Mouse (Mus musculus) hindbrain, embryonic 16.5 days (tissue): ENCODE results near the gene Upp2. TPM values are rescaled to one million over a fixed set of nuclear protein-coding genes. Genes with fewer than 3 reads are reported as not detected.

Experiments
- ATAC-seq: fragments of 200-750 bp; cut with Nextera tagmentation; 2 replicates; pipeline ENCODE4 v1.8.0; 2017; ENCODE audit warnings: moderate TSS enrichment, moderate library complexity
- H3K27ac ChIP-seq: fragments of 300-500 bp; sonication (generic); 2 replicates; pipeline ENCODE4 v1.5.1; 2014; ENCODE audit warnings: low read depth, mild to moderate bottlenecking, control low read depth, low read length, moderate library complexity
- H3K27me3 ChIP-seq: fragments of 300-500 bp; sonication (generic); replicated peaks from 2 replicates; pipeline ENCODE4 v1.6.1; 2014; ENCODE audit warnings: low read length; ENCODE audit not compliant: control insufficient read depth, insufficient read depth
- H3K36me3 ChIP-seq: fragments of 300-500 bp; sonication (generic); 2 replicates; pipeline ENCODE4 v1.6.1; 2014; ENCODE audit warnings: mild to moderate bottlenecking, low read length, moderate library complexity, mixed read lengths; ENCODE audit not compliant: control insufficient read depth, insufficient read depth
- H3K4me1 ChIP-seq: fragments of 300-500 bp; sonication (generic); 2 replicates; pipeline ENCODE4 v1.6.1; 2014; ENCODE audit warnings: low read depth, low read length; ENCODE audit not compliant: control insufficient read depth, insufficient read depth
- H3K4me2 ChIP-seq: fragments of 300-500 bp; sonication (generic); 2 replicates; pipeline ENCODE4 v1.6.1; 2014; ENCODE audit warnings: mild to moderate bottlenecking, low read length, control low read depth, moderate library complexity
- H3K4me3 ChIP-seq: fragments of 300-500 bp; sonication (generic); 2 replicates; pipeline ENCODE4 v1.5.1; 2014; ENCODE audit warnings: mild to moderate bottlenecking, low read length, control low read depth, moderate library complexity
- H3K9ac ChIP-seq: fragments of 300-500 bp; sonication (generic); 2 replicates; pipeline ENCODE4 v1.6.1; 2014; ENCODE audit warnings: low read depth, mild to moderate bottlenecking, control low read depth, low read length, moderate library complexity
- H3K9me3 ChIP-seq: fragments of 300-500 bp; sonication (generic); 2 replicates; pipeline ENCODE4 v1.6.1; 2014; ENCODE audit warnings: mild to moderate bottlenecking, low read length, moderate library complexity; ENCODE audit not compliant: control insufficient read depth
- WGBS: fragments of 180-500 bp; shearing (Covaris S2); extraction: QIAGEN DNeasy Blood & Tissue Kit; methylation state at CpG from one replicate; pipeline ENCODE4 v1.1.7; 2014; 5-methylcytosine and 5-hydroxymethylcytosine counted together
- polyA plus RNA-seq: library from polyadenylated mRNA; unstranded; fragments of >200 nt; fragmentation: Nextera tagmentation; extraction: Ambion mirVana; gene quantifications from 2 replicates; pipeline ENCODE4 v1.2.1, GENCODE M21; 2015

The Upp2 gene
- polyA plus RNA-seq, 1 experiment from 2014 or later = 15.1 TPM

GRCm38 (mm10) chr2:58667991-58668390 lies 100.9 kb downstream of the Upp2 start:
- no peak overlapping the region for H3K9ac ChIP-seq
- 52% methylated on average over 9 of the region's 9 CpGs for WGBS
- H3K27me3 ChIP-seq = no peaks in the 10 kb centered on the region
- no peaks in the 10 kb centered on the region for H3K36me3 ChIP-seq
- H3K27ac ChIP-seq = no peak overlapping the region
- no peak overlapping the region for H3K4me3 ChIP-seq
- peaks cover 3% of the 10 kb centered on the region; the same call in 1 of the 2 replicates for H3K9me3 ChIP-seq
- peak; percentile 60; the same call in 1 of the 2 replicates for ATAC-seq
- no peaks in the 10 kb centered on the region for H3K4me1 ChIP-seq
- no peak overlapping the region for H3K4me2 ChIP-seq

DNA sequence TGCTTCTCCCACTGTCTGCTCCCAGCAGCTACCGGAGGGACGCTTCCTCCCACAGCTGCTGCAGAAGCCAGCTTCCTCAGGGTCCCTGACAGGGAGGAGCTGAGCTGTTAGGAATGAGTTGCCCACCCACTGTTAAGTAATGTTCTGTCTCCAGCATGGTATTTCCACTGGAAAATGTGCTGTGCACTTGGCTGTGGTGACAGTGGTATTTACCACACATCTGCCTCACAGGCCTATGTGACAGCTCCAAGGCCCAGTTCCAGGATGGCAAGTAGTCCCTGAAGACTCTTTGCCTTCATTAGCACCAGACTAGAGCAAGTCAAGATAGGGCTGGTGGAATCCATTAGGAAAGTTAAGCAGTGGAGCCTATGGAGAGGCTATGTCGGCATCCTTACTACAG lies 102.0 kb downstream of the Upp2 start:
- 79% methylated on average over 3 of the region's 3 CpGs for WGBS
- no peak overlapping the region for H3K4me2 ChIP-seq
- H3K4me3 ChIP-seq = no peak overlapping the region
- H3K36me3 ChIP-seq = no peaks in the 10 kb centered on the region
- no peaks in the 10 kb centered on the region for H3K4me1 ChIP-seq
- no peak overlapping the region for H3K27ac ChIP-seq
- H3K27me3 ChIP-seq = no peaks in the 10 kb centered on the region
- no peak overlapping the region for H3K9ac ChIP-seq
- peak; percentile 34; the same call in 1 of the 2 replicates for ATAC-seq
- H3K9me3 ChIP-seq = peaks cover 7% of the 10 kb centered on the region

GRCm38 (mm10) chr2:58672520-58672919 lies 105.4 kb downstream of the Upp2 start:
- Histone ChIP-seq H3K9ac (no peak overlapping the region), H3K4me3 (no peak overlapping the region), H3K4me1 (no peaks in the 10 kb centered on the region), H3K9me3 (peaks cover 7% of the 10 kb centered on the region), H3K4me2 (no peak overlapping the region), H3K27me3 (no peaks in the 10 kb centered on the region), H3K27ac (no peak overlapping the region), H3K36me3 (no peaks in the 10 kb centered on the region)
- WGBS = 100% methylated on average over 2 of the region's 2 CpGs
- ATAC-seq = no peak

DNA sequence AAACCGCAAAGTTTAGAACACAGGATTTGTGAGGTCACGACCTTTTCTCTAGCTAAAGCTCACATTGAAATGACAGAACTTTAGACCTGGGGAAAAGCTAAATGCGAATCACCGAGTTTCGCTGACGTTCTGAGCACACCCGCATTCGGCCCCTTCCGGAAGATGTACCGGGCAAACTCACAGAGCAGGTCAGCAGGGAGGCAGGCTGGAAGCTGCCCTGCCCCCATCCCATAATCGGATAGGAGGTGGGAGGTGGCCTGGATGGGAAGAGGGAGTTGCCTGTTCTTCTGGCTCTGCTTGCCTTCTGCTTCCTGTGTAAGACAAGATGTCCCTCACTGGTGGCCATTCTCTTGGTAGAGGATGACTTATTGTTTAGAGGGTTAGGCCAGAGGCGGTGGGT lies 112.9 kb downstream of the Upp2 start:
- no peak overlapping the region for H3K27ac ChIP-seq
- no peaks in the 10 kb centered on the region for H3K36me3 ChIP-seq
- ATAC-seq = no peak
- no peak overlapping the region for H3K4me2 ChIP-seq
- H3K4me1 ChIP-seq = no peaks in the 10 kb centered on the region
- H3K4me3 ChIP-seq = no peak overlapping the region
- no peaks in the 10 kb centered on the region for H3K27me3 ChIP-seq
- 89% methylated on average over 12 of the region's 12 CpGs for WGBS
- no peaks in the 10 kb centered on the region for H3K9me3 ChIP-seq
- H3K9ac ChIP-seq = no peak overlapping the region

GRCm38 (mm10) chr2:58680794-58681193 lies 113.7 kb downstream of the Upp2 start:
- Histone ChIP-seq H3K9ac (no peak overlapping the region), H3K27ac (no peak overlapping the region), H3K4me3 (no peak overlapping the region), H3K4me1 (no peaks in the 10 kb centered on the region), H3K9me3 (no peaks in the 10 kb centered on the region), H3K27me3 (no peaks in the 10 kb centered on the region), H3K4me2 (no peak overlapping the region), H3K36me3 (no peaks in the 10 kb centered on the region)
- ATAC-seq = 0 out of 2 replicates have a peak, but pooled peaks have one; percentile 52
- WGBS = 36% methylated on average over 6 of the region's 6 CpGs

GRCm38 (mm10) chr2:58681394-58681793 lies 114.3 kb downstream of the Upp2 start:
- 54% methylated on average over 3 of the region's 3 CpGs for WGBS
- ATAC-seq = 0 out of 2 replicates have a peak, but pooled peaks have one; percentile 14
- H3K4me1 ChIP-seq = no peaks in the 10 kb centered on the region

GRCm38 (mm10) chr2:58697501-58697900 lies 130.4 kb downstream of the Upp2 start:
- no peak overlapping the region for H3K4me2 ChIP-seq
- 80% methylated on average over 8 of the region's 8 CpGs for WGBS

More at GRCm38 (mm10) chr2:58681394-58681793, 114.3 kb downstream of the Upp2 start:
- no peak overlapping the region for H3K9ac ChIP-seq
- no peaks in the 10 kb centered on the region for H3K9me3 ChIP-seq
- H3K27me3 ChIP-seq = no peaks in the 10 kb centered on the region
- no peaks in the 10 kb centered on the region for H3K36me3 ChIP-seq
- H3K4me3 ChIP-seq = no peak overlapping the region
- H3K27ac ChIP-seq = no peak overlapping the region
- H3K4me2 ChIP-seq = no peak overlapping the region

GRCm38 (mm10) chr2:58699931-58700330 lies 132.8 kb downstream of the Upp2 start:
- Histone ChIP-seq H3K4me3 (no peak overlapping the region), H3K4me2 (no peak overlapping the region), H3K27me3 (no peaks in the 10 kb centered on the region), H3K9ac (no peak overlapping the region), H3K4me1 (no peaks in the 10 kb centered on the region), H3K36me3 (no peaks in the 10 kb centered on the region), H3K27ac (no peak overlapping the region), H3K9me3 (no peaks in the 10 kb centered on the region)
- 0 out of 2 replicates have a peak, but pooled peaks have one; percentile 67 for ATAC-seq
- 26% methylated on average over 5 of the region's 5 CpGs for WGBS

More at GRCm38 (mm10) chr2:58697501-58697900, 130.4 kb downstream of the Upp2 start:
- no peaks in the 10 kb centered on the region; the same call in 1 of the 2 replicates for H3K9me3 ChIP-seq
- ATAC-seq = no peak
- H3K4me3 ChIP-seq = no peak overlapping the region
- no peak overlapping the region for H3K27ac ChIP-seq
- H3K27me3 ChIP-seq = no peaks in the 10 kb centered on the region
- no peaks in the 10 kb centered on the region for H3K36me3 ChIP-seq
- H3K4me1 ChIP-seq = no peaks in the 10 kb centered on the region
- no peak overlapping the region for H3K9ac ChIP-seq

DNA sequence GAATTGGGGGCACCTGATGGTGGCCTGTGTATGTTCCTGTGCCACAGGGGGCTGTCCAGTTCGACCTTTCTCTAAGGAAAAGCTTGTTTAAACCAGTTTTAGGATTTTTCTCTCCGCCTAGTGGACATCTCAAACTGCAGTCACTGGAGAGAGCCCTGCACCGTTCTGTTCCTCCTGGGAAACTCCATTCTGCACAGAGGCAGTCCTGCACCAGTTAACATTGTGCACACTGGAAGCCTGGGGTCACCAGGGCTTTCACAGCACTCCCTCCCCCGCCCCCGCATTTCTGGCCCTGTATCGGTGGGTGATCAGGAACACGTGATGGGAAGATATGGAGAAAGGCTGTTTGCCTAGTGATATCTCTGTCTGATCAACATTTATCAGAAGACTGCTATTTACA lies 133.3 kb downstream of the Upp2 start:
- Histone ChIP-seq H3K4me1 (no peaks in the 10 kb centered on the region), H3K4me2 (no peak overlapping the region), H3K36me3 (no peaks in the 10 kb centered on the region), H3K9ac (no peak overlapping the region), H3K9me3 (no peaks in the 10 kb centered on the region), H3K4me3 (no peak overlapping the region), H3K27ac (no peak overlapping the region), H3K27me3 (no peaks in the 10 kb centered on the region)
- 64% methylated on average over 7 of the region's 7 CpGs for WGBS
- no peak for ATAC-seq

- H3K9me3 ChIP-seq = no peaks in the 10 kb centered on the region
- H3K27ac ChIP-seq = no peak overlapping the region
- no peaks in the 10 kb centered on the region for H3K27me3 ChIP-seq
- no peak for ATAC-seq
- H3K4me3 ChIP-seq = no peak overlapping the region
- H3K9ac ChIP-seq = no peak overlapping the region
- H3K4me2 ChIP-seq = no peak overlapping the region
- H3K4me1 ChIP-seq = no peaks in the 10 kb centered on the region
- H3K36me3 ChIP-seq = no peaks in the 10 kb centered on the region
- 91% methylated on average over 4 of the region's 4 CpGs for WGBS
Measured at GRCm38 (mm10) chr2:58701627-58702026, 134.5 kb downstream of the Upp2 start.
